ENCODE assay signal across 17 mouse cellular contexts in the genomic region with DNA sequence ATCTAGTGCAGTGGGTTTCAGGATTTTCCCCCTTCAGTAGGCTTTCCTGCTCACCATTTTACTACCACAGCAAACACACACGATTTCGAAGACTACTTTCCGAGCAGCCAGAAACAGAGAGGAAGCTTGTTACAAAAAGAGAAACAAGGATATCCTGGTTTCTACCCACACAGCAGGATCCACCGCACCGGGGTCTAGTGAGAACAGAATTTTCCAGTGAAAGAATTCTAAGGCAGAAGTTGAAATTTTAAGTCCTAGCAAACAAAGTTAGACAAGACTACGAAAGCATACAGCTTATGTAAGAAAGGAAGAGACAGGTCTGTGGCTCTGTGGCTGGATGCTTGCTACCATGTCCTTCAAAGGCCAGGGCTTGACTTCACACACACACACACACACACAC. TPM values are rescaled to one million over a fixed set of nuclear protein-coding genes. Genes with fewer than 3 reads are reported as not detected.
DNase-seq lines count a peak whose midpoint lies in the region; ATAC-seq lines count a peak whose summit lies in the region.
"Had no signal": no experiment of that assay in that cellular context is flagged by ENCODE, and none has a peak within 500 bp of the region (broad histone marks: within the 10 kb centered on the region; RNA-seq: fewer than 3 reads in every experiment).

No protein-coding gene starts in this region.

- H3K4me3 ChIP-seq in heart, embryonic 12.5 days = no peak overlapping the region
- H3K4me3 ChIP-seq in heart, embryonic 13.5 days = no peak overlapping the region
- H3K4me3 ChIP-seq: hindbrain, embryonic 10.5 days had no signal

- H3K27me3 ChIP-seq in heart, embryonic 12.5 days (replicated peaks) = no peaks in the 10 kb centered on the region
- no peaks in the 10 kb centered on the region for H3K27me3 ChIP-seq in heart, embryonic 13.5 days (replicated peaks)

- no peaks in the 10 kb centered on the region for H3K36me3 ChIP-seq in heart, embryonic 12.5 days
- no peaks in the 10 kb centered on the region for H3K36me3 ChIP-seq in heart, embryonic 13.5 days
- H3K36me3 ChIP-seq: G1E; hindbrain, embryonic 10.5 days had no signal

- H3K9ac ChIP-seq in heart, embryonic 12.5 days = no peak overlapping the region
- no peak overlapping the region for H3K9ac ChIP-seq in heart, embryonic 13.5 days

- peak overlapping the region; percentile 19; the same call in 1 of the 2 replicates for H3K27ac ChIP-seq in heart, embryonic 12.5 days (ENCODE audit: poor library complexity, severe bottlenecking)
- H3K27ac ChIP-seq in heart, embryonic 13.5 days (replicated peaks) = peak overlapping the region; percentile 46
- H3K27ac ChIP-seq: hindbrain, embryonic 10.5 days had no signal

- no peak overlapping the region for H3K4me2 ChIP-seq in heart, embryonic 12.5 days
- H3K4me2 ChIP-seq in heart, embryonic 13.5 days = no peak overlapping the region
- H3K4me2 ChIP-seq: liver, embryonic 11.5 days had no signal

- H3K9me3 ChIP-seq in heart, embryonic 12.5 days (replicated peaks) = 0 out of 2 replicates have a peak, but pooled peaks cover 8% of the 10 kb centered on the region
- H3K9me3 ChIP-seq in heart, embryonic 13.5 days = no peaks in the 10 kb centered on the region; the same call in 1 of the 2 replicates
- H3K9me3 ChIP-seq: G1E; hindbrain, embryonic 10.5 days had no signal

- intact Hi-C loops in heart, postnatal 14 days (cut with DNase I) = no loop called here

- WGBS in heart, embryonic 12.5 days = 59% methylated on average over 6 of the region's 6 CpGs
- WGBS in heart, embryonic 13.5 days = 69% methylated on average over 6 of the region's 6 CpGs

- ATAC-seq in heart, embryonic 12.5 days (ENCODE audit: insufficient number of reproducible peaks, low FRiP score) = no peak
- no peak for ATAC-seq in heart, embryonic 13.5 days (ENCODE audit: extremely low read depth, insufficient number of reproducible peaks, low FRiP score, low TSS enrichment)
- ATAC-seq: intestine, postnatal 0 days; lung, postnatal 0 days had no signal

- no peaks in the 10 kb centered on the region for H3K4me1 ChIP-seq in heart, embryonic 12.5 days (replicated peaks)
- peaks cover 6% of the 10 kb centered on the region for H3K4me1 ChIP-seq in heart, embryonic 13.5 days
- H3K4me1 ChIP-seq: hindbrain, embryonic 10.5 days had no signal

- no peak for DNase-seq in heart, postnatal 14 days
- peak; percentile 20 for DNase-seq in right cerebral cortex, adult 18-20 months
- no peak for DNase-seq in right cerebral cortex, postnatal 4 days
- DNase-seq in right cerebral cortex, postnatal 36 days (ENCODE audit: low spot score in 2 of 2) = peak; percentile 11 to 16
- DNase-seq in kidney, adult 9 months = no peak
- no peak for DNase-seq in urinary bladder, postnatal 10 days (ENCODE audit: low spot score)
- DNase-seq: adrenal gland, postnatal 36 days; cerebellum, adult 11-12 months; kidney, postnatal 25 days; midbrain, embryonic 14.5 days had no signal

RNA-seq across cellular contexts. Expression of a gene that starts 19.4 kb away (rescaled TPM):
- polyA plus RNA-seq in heart, embryonic 12.5 days (2016; fragmentation: Nextera tagmentation; extraction: Ambion mirVana) = 1.4 and 2.7 TPM in 2 replicates
- 1 to 10 TPM; 1.4 to 1.6 TPM for total RNA-seq in heart, postnatal 14 days (2021)
- polyA plus RNA-seq in heart, embryonic 13.5 days (2015; fragmentation: Nextera tagmentation; extraction: Ambion mirVana) = 1.7 and 2.8 TPM in 2 replicates
- polyA plus RNA-seq: G1E had no signal

Comparison
In these comparisons a context has a peak if more than half of its experiments do, and no peak if none do; other contexts are left out.
1. DNase-seq: peak in right cerebral cortex, adult 18-20 months (single experiment) and right cerebral cortex, postnatal 36 days (2 of 2); none in heart, postnatal 14 days (0 of 2), right cerebral cortex, postnatal 4 days (single experiment), kidney, adult 9 months (single experiment) and urinary bladder, postnatal 10 days (single experiment).